Mouse (Mus musculus) left cerebral cortex, adult 11 months (tissue): ENCODE data around the gene Rnf41.

Experiments
- DNase-seq: peaks from one replicate; pipeline ENCODE4 v3.0.0; 2022; ENCODE audit warnings: low spot score

The Rnf41 gene

DNA sequence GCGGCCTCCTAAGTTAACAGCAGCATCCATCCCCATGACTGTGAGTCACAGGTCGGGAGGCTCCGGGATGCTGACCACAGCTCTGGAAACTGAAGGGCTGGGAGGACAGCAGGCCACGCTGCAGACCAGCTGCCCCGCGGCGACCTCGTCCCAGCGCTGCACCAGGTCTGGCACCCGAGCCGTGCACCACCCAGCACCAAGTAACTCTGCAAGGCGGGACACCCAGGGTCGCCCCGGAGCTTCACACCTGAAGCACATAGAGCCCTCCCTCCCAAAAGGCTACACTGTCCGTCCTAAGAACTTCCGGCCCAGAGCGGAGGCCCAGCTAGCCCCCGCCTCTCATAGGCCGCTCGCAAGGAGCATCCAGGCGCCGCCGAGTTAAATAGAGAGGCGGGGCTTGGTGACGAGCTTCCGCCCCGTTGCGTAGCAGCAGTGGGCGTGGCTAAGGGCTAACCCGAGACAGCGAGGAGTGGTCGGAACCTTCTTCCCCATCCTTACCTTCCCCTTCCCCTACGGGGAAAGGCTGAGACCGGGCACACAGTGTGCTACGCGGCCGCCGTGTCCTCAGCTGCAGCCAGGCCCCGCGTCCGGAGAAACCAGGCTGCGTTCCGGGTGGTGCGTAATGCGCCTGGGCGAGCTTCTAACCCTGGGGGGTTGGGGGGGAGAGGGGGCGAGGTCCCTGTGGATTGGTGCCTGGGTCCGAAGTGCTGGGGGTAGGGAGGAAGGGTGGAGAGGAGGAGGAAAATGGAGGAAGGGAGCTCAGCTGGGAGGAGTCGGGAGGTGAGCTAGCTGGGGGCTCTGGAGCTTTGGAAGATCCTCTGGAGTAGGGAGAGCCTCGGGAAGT lies at the start of gene Rnf41, which contains the start of gene Nabp2:
Rnf41 (plus strand) TSS at position 447 of the 844 bp plus-strand sequence.
Nabp2 (minus strand) TSS at position 282 of the 844 bp plus-strand sequence.
- DNase-seq = peak; percentile 95

DNA sequence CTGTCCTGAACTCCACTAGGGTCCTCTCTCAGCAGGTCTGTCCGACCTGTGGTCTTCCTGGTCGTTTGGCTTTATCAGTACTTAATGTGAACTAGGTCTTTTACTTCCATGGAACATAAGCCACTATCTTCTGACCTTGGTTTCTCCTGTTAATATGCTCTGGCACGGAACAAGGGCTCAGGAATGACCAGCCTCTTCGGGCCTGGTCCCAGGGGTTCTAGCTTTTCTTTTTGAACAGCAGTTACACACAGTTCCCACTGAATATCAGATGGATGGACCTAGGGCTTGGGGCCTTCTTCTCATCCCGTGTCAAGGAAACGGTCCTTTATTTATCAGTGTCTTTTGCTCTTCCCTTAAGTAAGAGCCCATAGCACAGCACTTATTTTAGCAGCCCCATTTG lies 49.6 kb upstream of the Rnf41 start:
- DNase-seq = no peak

DNA sequence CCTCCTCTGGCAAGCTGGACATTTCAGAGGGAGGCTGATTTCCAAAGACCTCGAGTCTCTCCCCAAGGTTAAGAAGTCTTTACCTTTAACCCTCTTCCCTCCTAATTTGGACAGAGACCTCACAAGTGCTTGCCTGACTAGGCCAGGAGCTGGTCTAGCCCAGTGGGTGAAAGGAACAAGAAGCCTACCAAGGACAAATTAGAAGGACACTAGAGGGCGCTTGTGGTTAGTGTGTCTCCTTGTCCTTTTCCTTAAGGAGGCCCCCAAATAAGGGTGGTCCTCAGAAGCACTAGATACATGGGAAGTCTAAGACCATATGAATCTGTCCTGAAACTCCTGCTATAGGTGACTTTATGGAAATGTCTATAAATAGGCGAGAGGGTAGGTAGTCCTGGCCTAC lies 48.9 kb upstream of the Rnf41 start:
- DNase-seq = no peak

DNA sequence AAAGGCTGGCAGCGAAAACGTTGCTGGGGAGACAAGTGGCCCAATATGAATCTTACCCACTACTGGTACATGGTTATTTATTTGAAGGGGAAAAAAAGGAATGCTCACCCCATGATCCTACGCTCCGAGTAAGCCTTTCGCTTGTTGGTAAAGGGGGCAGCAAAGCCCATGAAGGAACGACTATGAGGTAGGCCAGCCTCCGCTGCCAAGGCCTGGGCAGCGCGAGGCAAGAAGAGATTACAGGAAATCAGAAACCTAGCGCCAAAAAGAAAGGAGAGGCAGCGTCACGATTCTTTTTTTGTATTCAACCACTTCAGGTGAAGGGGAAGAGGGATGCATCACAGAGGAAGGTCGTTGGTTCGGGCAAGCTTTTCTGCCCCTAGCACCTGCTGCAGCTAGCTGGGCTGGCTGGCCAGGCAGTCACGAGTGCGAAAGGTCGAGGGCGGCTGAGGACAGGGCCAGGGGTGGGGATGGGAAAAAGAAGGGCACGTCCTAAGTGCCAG lies 43.5 kb upstream of the Rnf41 start:
- no peak for DNase-seq

DNA sequence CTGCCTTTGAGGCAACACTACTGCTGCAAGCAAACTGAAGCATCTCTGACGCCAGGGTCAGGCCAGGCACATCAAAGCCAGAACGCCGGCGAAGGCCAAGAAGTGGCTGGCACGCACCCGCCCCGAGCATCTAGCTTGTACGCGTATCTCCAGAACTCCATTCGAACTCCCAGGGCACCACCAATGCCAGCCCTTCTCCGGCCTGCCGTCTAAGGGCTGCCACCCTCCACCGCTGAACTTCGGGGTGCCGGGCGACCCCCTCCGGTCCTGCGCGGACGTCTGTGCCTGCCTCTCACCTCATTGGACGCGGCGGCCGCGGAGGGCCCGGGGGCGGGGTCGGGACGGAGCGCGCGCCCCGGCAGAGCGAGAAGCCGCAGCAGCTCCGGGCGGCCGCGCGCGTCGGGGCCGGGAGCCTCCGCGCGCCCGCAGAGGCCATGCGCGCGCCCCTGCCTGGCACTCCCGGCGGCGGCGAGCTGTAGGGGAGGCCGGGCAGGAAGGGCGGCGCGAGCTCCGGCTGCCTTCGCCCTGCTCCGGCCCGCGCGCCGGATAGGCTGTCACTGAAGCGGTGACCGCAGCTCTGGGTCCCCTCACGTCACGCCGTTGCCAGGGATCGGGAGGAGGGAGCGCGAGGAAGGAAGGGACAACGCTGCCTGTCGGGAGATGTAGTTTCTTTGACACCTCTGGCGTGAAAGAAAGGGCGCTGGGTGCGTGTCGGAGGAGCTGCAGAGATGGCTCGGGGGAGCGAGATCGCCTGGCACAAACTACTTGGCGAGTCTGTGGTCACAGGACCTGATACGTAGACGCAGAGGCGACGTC lies 42.8 kb upstream of the Rnf41 start, which contains the start of gene Coq10a:
Coq10a (minus strand) TSS at position 596 of the 816 bp plus-strand sequence.
- peak; percentile 91 for DNase-seq

DNA sequence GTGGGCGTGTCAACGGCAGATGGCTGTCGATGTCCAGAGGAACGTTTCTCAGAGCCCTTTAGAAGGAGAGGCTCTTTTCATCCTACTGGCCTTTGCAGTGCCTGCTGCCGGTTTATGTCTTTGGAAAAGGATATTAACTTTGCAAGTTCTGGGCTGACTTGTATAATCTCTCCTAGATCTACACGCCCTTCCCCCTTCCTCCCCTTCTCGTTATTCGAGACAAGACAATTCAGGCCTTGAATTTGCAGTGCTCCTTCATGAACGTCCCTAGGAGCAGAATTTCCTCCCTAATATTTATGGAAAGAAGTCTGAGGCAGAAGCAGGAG lies 42.3 kb upstream of the Rnf41 start:
- no peak for DNase-seq

DNA sequence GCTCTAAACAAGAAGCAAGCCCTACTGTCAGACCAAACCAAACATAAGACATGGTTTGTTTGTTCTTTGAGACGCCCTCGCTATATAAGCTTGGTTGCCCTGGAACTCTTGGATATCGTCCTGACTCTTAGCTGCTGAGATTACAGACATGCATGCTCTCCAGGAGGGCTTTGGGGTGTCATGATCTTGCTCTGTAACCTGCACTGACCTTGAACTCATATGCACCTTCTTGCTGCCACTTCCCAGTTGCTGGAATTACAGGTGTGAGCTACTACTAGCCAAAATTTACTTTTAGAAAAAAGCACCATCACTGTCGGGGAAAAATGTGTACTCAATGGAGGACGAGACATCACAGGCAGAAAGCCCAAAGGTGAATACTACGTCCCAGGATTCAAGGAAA lies 41.9 kb upstream of the Rnf41 start:
- no peak for DNase-seq

DNA sequence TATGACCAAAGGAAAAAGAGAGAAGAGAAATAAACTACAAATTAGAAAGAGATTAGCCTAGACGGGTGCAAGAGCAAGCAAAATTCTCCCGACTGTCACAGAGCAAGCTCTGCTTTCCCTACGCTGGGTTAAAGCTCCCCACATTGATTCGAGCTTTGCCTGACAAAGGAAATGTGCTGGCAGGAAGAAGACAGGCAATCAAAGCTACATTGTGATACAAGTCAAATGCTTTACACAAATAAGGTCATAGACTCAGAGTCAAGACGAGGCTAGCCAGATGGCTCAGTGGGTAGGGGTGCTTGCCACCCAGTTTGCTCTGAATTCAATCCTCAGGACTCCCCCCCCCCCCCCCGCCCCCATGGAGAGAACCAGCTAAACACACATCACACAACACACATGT lies 41.4 kb upstream of the Rnf41 start:
- no peak for DNase-seq

DNA sequence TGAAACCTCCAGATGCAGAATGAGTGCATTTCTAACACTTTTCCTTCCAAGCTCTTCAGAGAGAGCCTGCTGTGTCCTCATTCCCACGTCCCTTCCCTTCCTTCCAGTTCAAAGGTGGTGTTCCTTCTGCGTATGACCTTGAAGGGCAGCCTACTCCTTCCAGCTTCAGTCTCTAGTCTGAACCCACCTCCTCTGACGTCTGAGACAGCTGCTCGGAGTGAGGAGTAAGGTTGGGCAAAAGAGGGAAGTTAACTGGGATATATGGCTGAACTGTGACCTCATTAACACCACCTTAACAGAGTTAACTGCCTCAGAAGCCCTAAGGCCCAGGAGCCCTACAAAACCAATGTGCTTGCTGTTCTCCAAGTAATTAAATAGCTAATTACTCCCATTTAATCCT lies 40.9 kb upstream of the Rnf41 start:
- no peak for DNase-seq

DNA sequence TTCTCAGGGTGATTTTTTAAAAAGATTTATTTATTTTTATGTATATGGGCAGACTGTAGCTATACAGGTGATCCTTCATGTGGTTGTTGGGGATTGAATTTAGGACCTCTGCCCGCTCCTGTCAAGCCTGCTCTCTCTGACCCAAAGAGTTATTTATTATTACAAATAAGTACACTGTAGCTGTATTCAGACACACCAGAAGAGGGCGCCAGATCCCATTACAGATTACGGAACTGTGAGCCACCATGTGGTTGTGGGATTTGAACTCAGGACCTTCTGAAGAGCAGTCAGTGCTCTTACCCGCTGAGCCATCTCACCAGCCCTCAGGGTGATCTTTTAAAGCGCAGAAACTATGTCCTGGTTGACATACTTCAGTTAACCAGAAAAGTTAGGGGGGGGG lies 39.3 kb upstream of the Rnf41 start:
- DNase-seq = no peak

DNA sequence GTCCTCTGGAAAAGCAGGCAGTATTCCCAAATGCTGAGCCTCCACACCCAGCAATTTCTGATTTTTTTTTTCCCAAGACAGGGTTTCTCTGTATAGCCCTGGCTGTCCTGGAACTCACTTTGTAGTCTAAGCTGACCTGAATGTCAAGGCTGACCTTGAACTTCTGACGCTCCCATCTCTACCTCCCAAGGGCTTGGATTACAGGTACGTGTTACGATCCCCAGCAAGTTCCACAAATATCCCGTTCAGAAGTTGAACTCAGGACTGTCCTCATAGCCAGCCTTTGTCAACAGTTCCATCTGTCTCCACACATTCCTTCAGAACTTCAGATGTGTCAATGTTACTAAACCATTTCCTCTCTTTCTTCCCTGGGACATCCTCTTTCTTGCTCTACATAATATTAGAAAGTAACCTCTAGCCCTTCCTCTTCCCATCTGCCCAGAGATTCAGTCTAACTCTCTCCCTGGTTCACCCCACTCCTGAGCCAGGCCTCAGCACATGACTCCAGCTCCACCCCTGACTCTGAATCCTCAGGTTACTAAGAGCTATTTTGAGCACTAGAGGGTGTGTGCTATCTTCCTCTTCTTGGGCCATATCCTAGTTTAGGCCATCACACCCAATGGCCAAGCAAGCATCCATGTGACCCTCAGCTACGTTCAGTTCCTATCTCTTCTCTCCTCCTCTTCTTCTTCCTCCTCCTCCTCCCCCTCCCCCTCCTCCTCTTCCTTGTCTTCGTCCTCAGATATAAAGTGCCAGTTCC lies 38.3 kb upstream of the Rnf41 start:
- DNase-seq = no peak

DNA sequence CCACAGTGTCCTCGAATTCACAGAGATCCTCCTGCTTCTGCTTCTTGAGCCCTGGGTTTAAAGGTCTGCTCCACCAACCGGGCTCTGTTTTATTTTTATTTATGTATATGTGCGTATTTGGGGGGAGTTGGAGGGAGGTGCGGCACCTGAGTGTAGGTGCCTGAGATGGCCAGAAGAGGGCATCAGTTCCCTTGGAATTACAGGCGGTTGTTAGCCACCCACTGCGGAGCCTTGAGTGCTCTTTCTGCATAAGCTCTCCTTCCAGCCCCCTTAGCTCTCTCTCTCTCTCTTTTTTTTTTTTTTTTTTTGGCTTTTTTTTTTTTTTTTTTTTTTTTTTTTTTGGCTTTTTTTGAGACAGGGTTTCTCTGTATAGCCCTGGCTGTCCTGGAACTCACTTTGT lies 37.1 kb upstream of the Rnf41 start:
- no peak for DNase-seq

DNA sequence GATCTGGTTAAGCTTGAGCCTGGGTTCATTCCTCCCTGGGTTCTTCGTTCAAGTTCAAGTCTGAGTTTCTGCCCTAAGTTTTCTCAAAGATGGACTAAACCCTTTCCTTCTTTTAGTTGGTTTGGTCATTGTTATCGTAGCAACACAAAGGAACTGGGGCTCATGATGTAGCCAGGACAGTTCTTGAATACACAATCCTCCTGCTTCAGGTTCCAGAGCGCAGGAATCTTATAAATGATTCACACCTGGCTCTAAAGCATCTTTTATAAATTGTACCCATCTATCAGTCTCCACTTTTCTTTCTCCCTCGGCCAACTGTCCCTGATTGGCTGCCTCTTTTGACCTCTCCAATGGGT lies 35.4 kb upstream of the Rnf41 start:
- no peak for DNase-seq

DNA sequence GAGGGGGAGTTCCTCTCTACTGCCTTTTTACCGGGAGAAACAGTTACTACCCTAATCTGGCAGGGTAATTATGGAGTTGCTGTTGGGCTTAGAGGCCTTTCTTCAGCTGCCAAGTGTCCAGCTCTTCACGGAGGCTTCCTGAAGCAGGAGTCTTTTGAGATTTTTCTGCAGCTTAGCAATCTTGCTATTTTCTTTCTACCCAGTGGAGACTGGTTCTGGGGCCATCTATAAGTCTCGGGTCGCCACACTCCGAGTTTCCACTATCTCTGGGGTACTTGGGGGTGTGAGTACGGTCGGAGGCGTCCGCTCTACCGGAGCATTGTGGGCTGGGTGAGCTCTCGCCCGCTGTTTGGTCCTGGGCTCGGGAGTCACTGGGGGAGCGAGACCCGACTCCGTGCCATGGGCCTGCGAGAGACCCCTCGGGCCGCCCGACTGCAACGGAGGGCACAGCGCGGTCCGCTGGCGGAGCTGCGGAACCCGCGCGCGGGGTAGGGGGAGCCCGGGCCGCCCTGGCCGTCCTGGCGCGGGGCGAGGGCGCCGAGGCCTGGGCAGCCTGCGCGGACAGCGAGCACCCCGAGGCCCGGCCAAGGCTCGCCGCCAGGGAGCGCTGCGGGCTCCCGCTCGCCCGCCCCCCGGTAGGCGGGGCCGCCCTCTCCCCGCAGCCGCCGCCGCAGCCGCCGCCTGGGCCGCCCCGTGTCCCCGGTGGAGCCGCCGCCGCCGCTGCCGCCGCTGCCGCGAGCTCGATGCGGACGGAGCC lies 34.8 kb upstream of the Rnf41 start, which contains the start of gene Ankrd52:
Ankrd52 (plus strand) TSS at position 661 of the 757 bp plus-strand sequence.
- DNase-seq = peak; percentile 67

DNA sequence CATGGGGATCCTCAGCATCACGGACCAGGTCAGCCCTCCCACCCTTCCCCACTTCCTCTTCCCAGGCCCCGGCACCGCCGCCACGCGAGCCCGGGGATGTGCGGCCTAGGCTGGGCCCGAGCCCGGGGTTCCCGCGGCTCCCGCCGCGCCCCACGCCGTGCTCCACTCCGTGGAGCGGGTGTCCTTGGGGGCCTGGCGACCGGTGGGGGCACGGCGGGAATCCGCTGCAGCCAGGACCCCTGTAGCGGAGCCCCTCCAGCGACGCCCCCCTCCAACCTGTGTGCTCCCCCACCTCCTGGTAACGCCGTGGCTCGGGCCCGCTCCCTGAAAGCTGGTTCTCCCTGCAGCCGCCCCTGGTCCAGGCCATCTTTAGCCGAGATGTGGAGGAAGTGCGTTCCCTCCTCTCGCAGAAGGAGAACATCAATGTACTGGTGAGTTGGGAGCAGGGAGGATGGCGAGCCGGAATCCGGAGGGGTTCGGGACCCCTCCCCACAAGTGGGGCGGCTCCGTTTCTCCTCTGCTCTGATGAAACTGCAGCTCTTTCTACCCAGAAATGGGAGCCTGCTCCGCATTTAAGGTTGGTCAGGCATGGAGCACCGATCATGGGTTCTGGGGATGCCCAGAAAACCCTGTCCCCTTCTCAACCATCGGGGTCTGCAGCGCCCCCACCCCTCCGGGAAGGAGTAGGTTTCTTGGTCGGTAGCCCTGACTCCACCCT lies 34.1 kb upstream of the Rnf41 start:
- DNase-seq = no peak

DNA sequence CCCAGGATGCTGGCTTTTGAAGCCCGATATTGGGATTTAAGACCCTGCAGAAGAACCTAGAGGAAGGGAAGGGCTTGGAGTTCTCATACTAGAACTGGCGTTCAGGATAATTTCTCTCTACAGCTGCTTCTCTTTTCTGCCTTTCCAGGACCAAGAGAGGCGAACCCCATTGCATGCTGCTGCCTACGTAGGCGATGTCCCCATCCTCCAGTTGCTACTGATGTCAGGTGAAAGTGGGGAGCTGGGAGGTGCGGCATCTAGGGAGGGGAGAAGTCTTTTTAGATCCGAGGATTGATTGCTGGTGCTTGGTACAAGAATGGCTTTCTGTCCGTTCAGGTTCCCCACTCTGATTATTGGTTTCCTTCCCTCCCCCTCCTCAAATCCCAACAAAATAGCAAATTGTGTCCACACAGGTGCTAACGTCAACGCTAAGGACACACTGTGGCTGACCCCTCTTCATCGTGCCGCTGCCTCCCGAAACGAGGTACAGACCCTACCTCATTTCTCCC lies 33.5 kb upstream of the Rnf41 start:
- DNase-seq = no peak

DNA sequence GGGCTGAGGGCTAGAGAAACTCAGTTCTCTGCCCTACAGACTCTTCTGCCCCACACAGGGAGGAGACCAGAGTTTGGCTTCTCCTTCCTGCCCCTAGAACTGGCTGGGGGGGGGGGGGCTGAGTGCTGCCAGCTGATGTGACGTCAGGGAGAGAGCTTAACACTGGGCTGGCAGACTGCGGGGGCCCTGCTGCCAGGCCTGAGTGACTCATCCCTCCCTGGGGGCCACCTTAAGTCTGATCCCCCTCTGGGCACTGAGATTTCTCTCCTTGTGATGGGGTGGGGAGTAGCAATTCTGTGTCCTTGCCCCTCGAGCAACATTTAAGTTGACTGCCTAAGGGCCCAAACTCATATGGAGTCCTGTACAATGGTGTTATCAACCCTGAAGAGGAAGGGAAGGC lies 33.0 kb upstream of the Rnf41 start:
- no peak for DNase-seq

DNA sequence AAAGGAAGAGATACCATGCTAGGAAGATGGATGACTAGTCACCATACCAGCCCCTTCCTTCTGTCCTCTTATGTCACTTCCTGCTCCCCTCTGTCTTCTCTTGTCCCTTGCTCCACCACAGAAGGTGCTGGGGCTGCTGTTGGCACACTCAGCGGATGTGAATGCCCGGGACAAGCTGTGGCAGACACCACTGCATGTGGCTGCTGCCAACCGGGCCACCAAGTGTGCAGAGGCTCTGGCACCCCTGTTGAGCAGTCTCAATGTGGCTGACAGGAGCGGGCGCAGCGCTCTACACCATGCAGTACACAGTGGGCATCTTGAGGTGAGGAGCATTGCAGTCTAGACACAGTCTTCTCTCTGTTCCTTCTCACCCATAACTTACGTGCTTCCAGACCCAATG lies 32.2 kb upstream of the Rnf41 start:
- no peak for DNase-seq

DNA sequence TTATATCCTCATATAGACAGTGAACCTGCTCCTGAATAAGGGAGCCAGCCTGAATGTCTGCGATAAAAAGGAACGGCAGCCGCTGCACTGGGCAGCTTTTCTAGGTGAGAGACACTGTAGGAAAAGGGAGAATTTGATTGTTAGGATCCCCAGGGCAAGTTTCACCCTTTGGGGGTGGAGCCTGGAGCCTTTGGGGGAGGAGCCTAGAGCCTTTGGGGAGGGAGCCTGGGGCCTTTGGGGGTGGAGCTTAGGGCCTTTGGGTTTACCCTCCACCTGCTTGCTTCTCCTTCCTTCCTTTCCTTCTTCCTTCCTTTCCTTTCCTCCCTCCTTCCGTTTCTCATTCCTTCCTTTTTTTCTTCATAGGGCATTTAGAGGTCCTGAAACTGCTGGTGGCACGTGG lies 30.9 kb upstream of the Rnf41 start:
- DNase-seq = no peak

DNA sequence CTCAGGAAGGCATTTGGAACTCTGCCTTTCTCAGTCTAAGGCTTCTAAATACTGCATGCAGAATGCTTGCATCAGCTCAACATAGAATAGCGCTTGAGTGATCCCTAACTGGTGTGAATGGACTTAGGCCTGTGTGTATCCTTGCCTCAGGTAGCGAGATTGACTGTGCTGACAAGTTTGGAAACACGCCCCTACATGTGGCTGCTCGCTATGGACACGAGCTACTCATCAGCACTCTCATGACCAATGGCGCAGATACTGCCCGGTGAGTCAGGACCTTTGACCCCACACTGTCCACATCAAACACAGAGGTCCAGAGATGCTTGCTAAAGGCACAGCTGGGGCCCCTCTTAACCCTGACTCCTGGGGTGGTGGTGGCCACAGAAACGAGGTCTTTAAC lies 29.0 kb upstream of the Rnf41 start:
- no peak for DNase-seq

DNA sequence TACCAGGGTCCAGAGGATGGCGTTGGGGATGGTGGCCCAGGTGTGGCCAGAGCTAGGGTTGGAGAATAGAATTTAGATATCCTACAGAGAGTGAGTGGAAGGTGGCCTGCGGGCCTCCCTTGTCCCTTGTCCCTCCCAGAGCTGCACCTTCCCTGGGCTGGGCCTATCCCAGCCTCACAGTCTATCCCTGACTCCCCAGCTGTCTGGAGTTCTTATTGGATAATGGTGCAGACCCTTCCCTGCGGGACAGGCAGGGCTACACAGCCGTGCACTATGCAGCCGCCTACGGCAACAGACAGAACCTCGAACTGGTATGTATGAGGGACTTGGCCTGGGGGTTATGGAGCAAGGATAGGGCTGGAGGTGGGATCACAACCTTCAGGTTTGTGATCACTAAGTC lies 25.6 kb upstream of the Rnf41 start:
- DNase-seq = no peak
